Mouse (Mus musculus) E14TG2a.4 (cell line): ENCODE results near the gene Skida1.

Experiments used
- H3K27me3 ChIP-seq: 2 replicates; pipeline ENCODE4 v1.6.1; 2014; ENCODE audit warnings: low read length, control low read depth; ENCODE audit not compliant: insufficient read depth
- H3K36me3 ChIP-seq: 2 replicates; pipeline ENCODE4 v1.6.1; 2014; ENCODE audit warnings: low read length, control low read depth; ENCODE audit not compliant: insufficient read depth
- H3K4me1 ChIP-seq: replicated peaks from 2 replicates; pipeline ENCODE4 v1.6.1; 2014; ENCODE audit warnings: low read depth, low read length, control low read depth
- H3K4me3 ChIP-seq: replicated peaks from 2 replicates; pipeline ENCODE4 v1.5.1; 2014; ENCODE audit warnings: mild to moderate bottlenecking, low read length
- H3K9me3 ChIP-seq: 2 replicates; pipeline ENCODE4 v1.6.1; 2014; ENCODE audit warnings: low read length, control low read depth
- CTCF ChIP-seq: conservative IDR thresholded peaks from 2 replicates; pipeline ENCODE4 v1.5.1; 2014; ENCODE audit warnings: low read length
- NANOG ChIP-seq: IDR thresholded peaks from 2 replicates; pipeline ENCODE4 v1.6.1; 2014; ENCODE audit warnings: borderline replicate concordance, low read length, mixed read lengths
- POU5F1 ChIP-seq: IDR thresholded peaks from 2 replicates; pipeline ENCODE4 v1.6.1; 2014; ENCODE audit warnings: low read length, borderline replicate concordance

The Skida1 gene

GRCm38 (mm10) chr2:18057336-18058145, 8.7 kb upstream of the Skida1 start:
- H3K27me3 ChIP-seq: peaks cover 4% of the 10 kb centered on the region
- peak overlapping the region; percentile 83 for H3K4me3 ChIP-seq
- TF ChIP-seq NANOG (no peak), CTCF (no peak), POU5F1 (no peak)
- no peaks in the 10 kb centered on the region for H3K36me3 ChIP-seq
- H3K4me1 ChIP-seq: peaks cover 35% of the 10 kb centered on the region
- H3K9me3 ChIP-seq: no peaks in the 10 kb centered on the region

GRCm38 (mm10) chr2:18056786-18057255, 8.0 kb upstream of the Skida1 start:
- TF ChIP-seq CTCF: no peak
- TF ChIP-seq NANOG: no peak
- TF ChIP-seq POU5F1: no peak
- Histone ChIP-seq H3K4me3 (peak overlapping the region; percentile 83), H3K27me3 (peaks cover 7% of the 10 kb centered on the region), H3K4me1 (peaks cover 31% of the 10 kb centered on the region), H3K36me3 (no peaks in the 10 kb centered on the region), H3K9me3 (no peaks in the 10 kb centered on the region)

- Histone ChIP-seq H3K4me3 (peak overlapping the region; percentile 83), H3K9me3 (no peaks in the 10 kb centered on the region), H3K4me1 (peaks cover 31% of the 10 kb centered on the region), H3K27me3 (peaks cover 13% of the 10 kb centered on the region), H3K36me3 (no peaks in the 10 kb centered on the region)
- no peak for TF ChIP-seq CTCF
These were observed 7.3 kb upstream of the Skida1 start for GRCm38 (mm10) chr2:18055929-18056785.

GRCm38 (mm10) chr2:18055016-18055928, 6.4 kb upstream of the Skida1 start, which contains the start of gene Mllt10:
Mllt10 (plus strand) TSS chr2:18055237.
- Histone ChIP-seq H3K36me3 (no peaks in the 10 kb centered on the region), H3K4me1 (peaks cover 37% of the 10 kb centered on the region), H3K9me3 (no peaks in the 10 kb centered on the region), H3K27me3 (peaks cover 21% of the 10 kb centered on the region), H3K4me3 (peak within 1 kb of the TSS; percentile 83)
- no peak for TF ChIP-seq NANOG
- no peak for TF ChIP-seq CTCF
- no peak for TF ChIP-seq POU5F1

DNA sequence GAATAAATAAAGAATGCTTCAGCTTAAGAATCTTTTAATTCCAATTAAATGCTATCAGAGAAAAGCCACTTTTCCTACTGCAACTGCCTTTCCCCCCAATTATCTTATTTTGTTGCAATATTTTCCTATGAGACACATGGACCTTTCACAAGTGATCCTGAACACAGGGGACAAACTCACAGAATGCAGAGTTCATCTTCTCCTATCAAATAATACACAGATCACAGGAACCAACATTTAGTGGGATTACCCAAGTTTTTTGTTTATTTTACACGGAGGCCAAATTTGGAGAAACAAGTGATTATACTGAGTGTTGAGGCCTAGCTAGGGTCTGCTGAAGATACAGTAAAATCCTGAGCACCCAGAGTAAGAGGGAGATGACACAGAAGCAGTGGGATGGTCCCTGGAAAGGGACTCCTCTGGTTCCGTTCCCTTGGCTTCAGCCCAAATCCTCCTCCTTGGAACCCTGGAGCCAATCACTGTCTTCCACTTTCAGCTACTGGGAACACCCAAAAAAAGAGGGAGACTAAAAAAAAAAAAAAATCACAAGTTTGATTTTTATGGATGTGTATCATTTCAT, 5.2 kb upstream of the Skida1 start:
- H3K4me1 ChIP-seq: peaks cover 49% of the 10 kb centered on the region
- peaks cover 32% of the 10 kb centered on the region for H3K27me3 ChIP-seq
- H3K4me3 ChIP-seq: no peak overlapping the region
- TF ChIP-seq CTCF (no peak), NANOG (no peak), POU5F1 (no peak)
- no peaks in the 10 kb centered on the region for H3K9me3 ChIP-seq
- H3K36me3 ChIP-seq: no peaks in the 10 kb centered on the region

DNA sequence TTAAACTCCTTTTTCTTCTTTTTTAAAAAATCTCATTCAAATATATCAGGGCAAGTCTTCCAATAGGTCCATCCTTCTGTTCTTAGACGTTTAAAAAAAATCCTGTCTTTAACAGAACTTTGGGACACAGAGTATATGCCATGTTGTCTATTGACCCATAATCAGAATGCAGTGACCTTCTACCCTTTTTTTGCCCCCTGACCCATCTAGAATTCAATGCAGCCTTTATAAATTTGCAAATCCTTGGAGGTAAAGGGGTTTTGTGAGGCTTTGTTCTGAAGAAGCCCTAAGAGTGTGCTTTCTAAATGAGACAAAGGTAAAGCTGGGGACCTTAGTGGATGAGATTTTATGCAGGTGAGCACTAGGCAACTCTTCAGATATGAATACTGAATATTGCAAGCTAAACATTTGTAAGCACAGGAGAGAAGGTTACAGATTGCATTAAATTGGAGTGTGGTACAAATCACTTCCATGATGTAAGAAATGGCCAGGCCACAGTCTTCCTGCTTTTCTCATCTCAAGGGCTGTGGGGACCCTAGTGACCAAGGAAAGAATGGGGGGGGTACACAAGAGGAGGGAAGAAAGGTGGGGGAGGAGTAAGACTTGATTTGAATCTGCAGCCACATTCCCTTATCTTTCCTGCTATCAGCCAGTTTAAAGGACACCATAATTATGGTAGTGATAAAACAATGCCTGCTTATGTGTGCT, 4.5 kb upstream of the Skida1 start:
- H3K27me3 ChIP-seq: peaks cover 37% of the 10 kb centered on the region
- H3K4me1 ChIP-seq: peaks cover 52% of the 10 kb centered on the region
- TF ChIP-seq NANOG (no peak), CTCF (no peak), POU5F1 (no peak)
- H3K36me3 ChIP-seq: no peaks in the 10 kb centered on the region
- no peak overlapping the region for H3K4me3 ChIP-seq
- no peaks in the 10 kb centered on the region for H3K9me3 ChIP-seq

- no peak for TF ChIP-seq CTCF
- no peak for TF ChIP-seq NANOG
- TF ChIP-seq POU5F1: no peak
- Histone ChIP-seq H3K4me3 (no peak overlapping the region), H3K9me3 (no peaks in the 10 kb centered on the region)
These were observed 3.7 kb upstream of the Skida1 start for GRCm38 (mm10) chr2:18052581-18052980.

More at GRCm38 (mm10) chr2:18052581-18052980, 3.7 kb upstream of the Skida1 start:
- peaks cover 43% of the 10 kb centered on the region for H3K27me3 ChIP-seq
- no peaks in the 10 kb centered on the region for H3K36me3 ChIP-seq
- peaks cover 52% of the 10 kb centered on the region for H3K4me1 ChIP-seq
